Mouse (Mus musculus) lung, adult 2 months (tissue): ENCODE measurements around the gene Skp2.

Source experiments
- CTCF ChIP-seq: fragments of 200-500 bp; IDR thresholded peaks from 2 replicates; pipeline ENCODE4 v1.5.1; 2011; ENCODE audit warnings: mild to moderate bottlenecking, low read length, control low read depth; ENCODE audit not compliant: insufficient read depth
- POLR2A ChIP-seq: fragments of 200-500 bp; IDR thresholded peaks from 2 replicates; pipeline ENCODE4 v1.6.1; 2011; ENCODE audit warnings: low read depth, mild to moderate bottlenecking, control low read depth, low read length, borderline replicate concordance; ENCODE audit errors: extremely low read depth

GRCm38 (mm10) chr15:9111648-9112047 is 43.6 kb downstream of the Skp2 start:
- no peak for TF ChIP-seq CTCF
- TF ChIP-seq POLR2A, result no peak
